Mouse (Mus musculus) myocyte (in vitro differentiated cells): Measurements from ENCODE around the gene Nos1ap. TPM values are rescaled to one million over a fixed set of nuclear protein-coding genes. Genes with fewer than 3 reads are reported as not detected.

Experiments
- H3K27me3 ChIP-seq: one replicate; pipeline ENCODE4 v1.6.1; 2011; ENCODE audit not compliant: control insufficient read depth, insufficient read depth, insufficient read length
- H3K36me3 ChIP-seq: one replicate; pipeline ENCODE4 v1.6.1; 2011; ENCODE audit not compliant: control insufficient read depth, insufficient read depth
- H3K4me2 ChIP-seq: one replicate; pipeline ENCODE4 v1.6.1; 2011; ENCODE audit warnings: low read depth, control low read depth
- H3K4me3 ChIP-seq: one replicate; pipeline ENCODE4 v1.5.1; 2011; ENCODE audit warnings: mild to moderate bottlenecking, control low read depth, moderate library complexity
- H3K79me2 ChIP-seq: one replicate; pipeline ENCODE4 v1.6.1; 2011; ENCODE audit not compliant: control insufficient read depth, insufficient read depth
- H3ac ChIP-seq: one replicate; pipeline ENCODE4 v1.6.1; 2011; ENCODE audit not compliant: control insufficient read depth, insufficient read length
- CEBPB ChIP-seq: IDR thresholded peaks from 2 replicates; pipeline ENCODE4 v1.6.1; 2011; ENCODE audit warnings: mild to moderate bottlenecking, moderate library complexity; ENCODE audit not compliant: poor library complexity, insufficient read depth, severe bottlenecking
- E2F4 ChIP-seq: IDR thresholded peaks from one replicate; pipeline ENCODE4 v1.6.1; 2011; ENCODE audit warnings: mild to moderate bottlenecking, control low read depth, moderate library complexity; ENCODE audit not compliant: insufficient read depth
- MAX ChIP-seq: IDR thresholded peaks from one replicate; pipeline ENCODE4 v1.6.1; 2011; ENCODE audit warnings: low read depth, mild to moderate bottlenecking, control low read depth
- MYOD1 ChIP-seq, 3 experiments: IDR thresholded peaks; one replicate each; pipeline ENCODE4 v1.6.1; 2011; ENCODE audit warnings: control low read depth in 2 of 3, low read depth in 2 of 3, mild to moderate bottlenecking in 2 of 3, moderate library complexity in 1 of 3; ENCODE audit not compliant: insufficient read length in 2 of 3, control insufficient read depth in 1 of 3
- MYOG ChIP-seq, 3 experiments: IDR thresholded peaks; one replicate each; pipeline ENCODE4 v1.6.1; 2011; ENCODE audit warnings: control low read depth in 2 of 3, low read depth in 2 of 3, mild to moderate bottlenecking in 2 of 3; ENCODE audit not compliant: insufficient read length in 2 of 3, control insufficient read depth in 1 of 3, insufficient read depth in 1 of 3
- POLR2A ChIP-seq: IDR thresholded peaks from one replicate; pipeline ENCODE4 v1.6.1; 2011; ENCODE audit warnings: low read depth, mild to moderate bottlenecking, control low read depth, moderate library complexity; ENCODE audit not compliant: insufficient read length
- POLR2AphosphoS2 ChIP-seq: IDR thresholded peaks from one replicate; pipeline ENCODE4 v1.6.1; 2011; ENCODE audit warnings: low read depth, control low read depth; ENCODE audit not compliant: insufficient read length
- REST ChIP-seq: IDR thresholded peaks from one replicate; pipeline ENCODE4 v1.6.1; 2011; ENCODE audit warnings: mild to moderate bottlenecking, control low read depth, moderate library complexity; ENCODE audit not compliant: insufficient read depth, insufficient read length
- SRF ChIP-seq: IDR thresholded peaks from one replicate; pipeline ENCODE4 v1.6.1; 2011; ENCODE audit warnings: low read depth; ENCODE audit not compliant: control insufficient read depth, insufficient read length
- TCF12 ChIP-seq: IDR thresholded peaks from one replicate; pipeline ENCODE4 v1.6.1; 2011; ENCODE audit warnings: mild to moderate bottlenecking, control low read depth; ENCODE audit not compliant: poor library complexity, insufficient read depth, severe bottlenecking
- TCF3 ChIP-seq: IDR thresholded peaks from one replicate; pipeline ENCODE4 v1.6.1; 2011; ENCODE audit warnings: low read depth, control low read depth; ENCODE audit not compliant: insufficient read length
- USF1 ChIP-seq: IDR thresholded peaks from one replicate; pipeline ENCODE4 v1.6.1; 2011; ENCODE audit warnings: low read depth, mild to moderate bottlenecking, control low read depth, moderate library complexity
- polyA plus RNA-seq: library from polyadenylated mRNA; unstranded; fragments of >200 nt; fragmentation: generic; extraction: Trizol; gene quantifications from one replicate; pipeline ENCODE4 v1.2.1, GENCODE M21; 2012; ENCODE audit warnings: missing spikeins

The Nos1ap gene
- polyA plus RNA-seq, 1 experiment, result 0.14 TPM

DNA sequence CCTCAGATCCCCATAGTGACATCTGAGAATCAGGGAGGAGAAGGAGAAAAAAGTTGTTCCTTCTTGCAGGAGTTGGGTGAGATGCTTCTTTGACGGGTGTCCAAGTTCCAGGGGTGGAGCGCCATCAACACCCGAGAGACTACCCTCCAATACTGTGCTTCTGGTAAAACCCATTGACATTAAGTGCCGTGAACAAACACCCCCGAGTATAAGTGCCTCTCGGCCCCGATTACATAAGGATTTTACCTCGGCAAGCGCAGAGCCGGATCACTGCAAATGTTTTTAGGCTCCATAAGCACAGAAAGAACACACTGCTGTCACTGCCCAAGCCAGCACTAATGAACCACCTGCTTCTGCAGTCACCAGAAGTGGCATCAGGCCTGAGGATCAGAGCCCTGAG, 266.7 kb downstream of the Nos1ap start:
- TF ChIP-seq POLR2A (no peak), POLR2AphosphoS2 (no peak), TCF12 (no peak), SRF (no peak), MYOG (IDR thresholded peaks at IDR 0.05; ENCODE audit: control insufficient read depth in 1 of 3, insufficient read depth in 1 of 3, insufficient read length in 2 of 3, low read depth in 2 of 3) (no peak), CEBPB (no peak), TCF3 (no peak)
- Histone ChIP-seq H3K4me3 (no peak overlapping the region), H3K27me3 (peaks cover 37% of the 10 kb centered on the region)

GRCm38 (mm10) chr1:170322046-170322445, 267.6 kb downstream of the Nos1ap start:
- Histone ChIP-seq H3K27me3 (peaks cover 31% of the 10 kb centered on the region), H3K4me2 (no peak overlapping the region), H3K79me2 (no peaks in the 10 kb centered on the region), H3K36me3 (no peaks in the 10 kb centered on the region), H3ac (no peak overlapping the region), H3K4me3 (no peak overlapping the region)
- no peak for TF ChIP-seq CEBPB
- no peak for TF ChIP-seq REST
- TF ChIP-seq MYOD1 (IDR thresholded peaks at IDR 0.05; ENCODE audit: control insufficient read depth in 1 of 3, insufficient read length in 2 of 3, low read depth in 2 of 3), result no peak
- TF ChIP-seq TCF3, result no peak
- TF ChIP-seq MAX, result no peak
- no peak for TF ChIP-seq SRF
- no peak for TF ChIP-seq POLR2AphosphoS2
- TF ChIP-seq E2F4, result no peak

More for the DNA sequence above, 266.7 kb downstream of the Nos1ap start:
- Histone ChIP-seq H3ac (no peak overlapping the region), H3K4me2 (no peak overlapping the region), H3K79me2 (no peaks in the 10 kb centered on the region), H3K36me3 (no peaks in the 10 kb centered on the region)

- no peak overlapping the region for H3K4me2 ChIP-seq
- H3K4me3 ChIP-seq, result no peak overlapping the region
- no peak overlapping the region for H3ac ChIP-seq
- no peaks in the 10 kb centered on the region for H3K79me2 ChIP-seq
- H3K36me3 ChIP-seq, result no peaks in the 10 kb centered on the region
- TF ChIP-seq MYOG (IDR thresholded peaks at IDR 0.05; ENCODE audit: control insufficient read depth in 1 of 3, insufficient read depth in 1 of 3, insufficient read length in 2 of 3, low read depth in 2 of 3) (no peak), TCF3 (no peak), TCF12 (no peak), REST (no peak), E2F4 (no peak), MAX (no peak), MYOD1 (IDR thresholded peaks at IDR 0.05; ENCODE audit: control insufficient read depth in 1 of 3, insufficient read length in 2 of 3, low read depth in 2 of 3) (no peak), POLR2A (no peak), USF1 (no peak), SRF (no peak)
- peaks cover 8% of the 10 kb centered on the region for H3K27me3 ChIP-seq
Measured at GRCm38 (mm10) chr1:170311431-170311830, 278.2 kb downstream of the Nos1ap start.

- Histone ChIP-seq H3K4me2 (no peak within 1 kb of the TSS), H3K79me2 (no peaks in the 10 kb centered on the region), H3K4me3 (no peak within 1 kb of the TSS), H3ac (no peak within 1 kb of the TSS), H3K27me3 (no peaks in the 10 kb centered on the region), H3K36me3 (no peaks in the 10 kb centered on the region)
- TF ChIP-seq POLR2AphosphoS2 (no peak), MYOG (IDR thresholded peaks at IDR 0.05; ENCODE audit: control insufficient read depth in 1 of 3, insufficient read depth in 1 of 3, insufficient read length in 2 of 3, low read depth in 2 of 3) (no peak), POLR2A (no peak), TCF3 (no peak), MAX (no peak), MYOD1 (IDR thresholded peaks at IDR 0.05; ENCODE audit: control insufficient read depth in 1 of 3, insufficient read length in 2 of 3, low read depth in 2 of 3) (no peak)
Measured at GRCm38 (mm10) chr1:170308503-170308902, 281.2 kb downstream of the Nos1ap start, which contains the start of gene Spata46. Spata46 (plus strand) TSS chr1:170308803.

GRCm38 (mm10) chr1:170306232-170306631, 283.4 kb downstream of the Nos1ap start, which contains the start of gene Gm7694:
Gm7694 (minus strand) TSS chr1:170306332.
- no peak within 1 kb of the TSS for H3K4me2 ChIP-seq
- no peaks in the 10 kb centered on the region for H3K27me3 ChIP-seq
- no peaks in the 10 kb centered on the region for H3K79me2 ChIP-seq
- no peaks in the 10 kb centered on the region for H3K36me3 ChIP-seq
- TF ChIP-seq POLR2AphosphoS2 (no peak), REST (no peak), SRF (no peak), MYOG (IDR thresholded peaks at IDR 0.05; ENCODE audit: control insufficient read depth in 1 of 3, insufficient read depth in 1 of 3, insufficient read length in 2 of 3, low read depth in 2 of 3) (no peak), MYOD1 (IDR thresholded peaks at IDR 0.05; ENCODE audit: control insufficient read depth in 1 of 3, insufficient read length in 2 of 3, low read depth in 2 of 3) (no peak)
- no peak within 1 kb of the TSS for H3K4me3 ChIP-seq
- H3ac ChIP-seq, result no peak within 1 kb of the TSS
